Mouse (Mus musculus) E14TG2a.4 (cell line): Measurements from ENCODE around the gene Map3k19.

Source experiments
- H3K27me3 ChIP-seq: 2 replicates; pipeline ENCODE4 v1.6.1; 2014; ENCODE audit warnings: low read length, control low read depth; ENCODE audit not compliant: insufficient read depth
- H3K36me3 ChIP-seq: 2 replicates; pipeline ENCODE4 v1.6.1; 2014; ENCODE audit warnings: low read length, control low read depth; ENCODE audit not compliant: insufficient read depth
- H3K4me1 ChIP-seq: replicated peaks from 2 replicates; pipeline ENCODE4 v1.6.1; 2014; ENCODE audit warnings: low read depth, low read length, control low read depth
- H3K4me3 ChIP-seq: replicated peaks from 2 replicates; pipeline ENCODE4 v1.5.1; 2014; ENCODE audit warnings: mild to moderate bottlenecking, low read length
- H3K9me3 ChIP-seq: 2 replicates; pipeline ENCODE4 v1.6.1; 2014; ENCODE audit warnings: low read length, control low read depth
- CTCF ChIP-seq: conservative IDR thresholded peaks from 2 replicates; pipeline ENCODE4 v1.5.1; 2014; ENCODE audit warnings: low read length
- NANOG ChIP-seq: IDR thresholded peaks from 2 replicates; pipeline ENCODE4 v1.6.1; 2014; ENCODE audit warnings: borderline replicate concordance, low read length, mixed read lengths
- POU5F1 ChIP-seq: IDR thresholded peaks from 2 replicates; pipeline ENCODE4 v1.6.1; 2014; ENCODE audit warnings: low read length, borderline replicate concordance

The Map3k19 gene

GRCm38 (mm10) chr1:127816381-127816780 is 38.5 kb downstream of the Map3k19 start:
- no peaks in the 10 kb centered on the region for H3K4me1 ChIP-seq
- TF ChIP-seq POU5F1 (no peak), CTCF (no peak), NANOG (no peak)
- H3K36me3 ChIP-seq, result no peaks in the 10 kb centered on the region
- no peaks in the 10 kb centered on the region for H3K27me3 ChIP-seq
- H3K4me3 ChIP-seq, result no peak overlapping the region
- no peaks in the 10 kb centered on the region for H3K9me3 ChIP-seq

- Histone ChIP-seq H3K27me3 (no peaks in the 10 kb centered on the region), H3K4me3 (no peak overlapping the region), H3K36me3 (no peaks in the 10 kb centered on the region), H3K4me1 (peaks cover 12% of the 10 kb centered on the region), H3K9me3 (no peaks in the 10 kb centered on the region)
- TF ChIP-seq CTCF, result no peak
- no peak for TF ChIP-seq NANOG
- TF ChIP-seq POU5F1, result no peak
Observed at GRCm38 (mm10) chr1:127812929-127813328, 41.9 kb downstream of the Map3k19 start.

GRCm38 (mm10) chr1:127808671-127809070 is 46.2 kb downstream of the Map3k19 start:
- no peak overlapping the region for H3K4me3 ChIP-seq
- H3K27me3 ChIP-seq, result no peaks in the 10 kb centered on the region
- peaks cover 20% of the 10 kb centered on the region for H3K4me1 ChIP-seq
- H3K9me3 ChIP-seq, result no peaks in the 10 kb centered on the region
- TF ChIP-seq POU5F1 (no peak), NANOG (no peak)
- peaks cover 39% of the 10 kb centered on the region for H3K36me3 ChIP-seq

DNA sequence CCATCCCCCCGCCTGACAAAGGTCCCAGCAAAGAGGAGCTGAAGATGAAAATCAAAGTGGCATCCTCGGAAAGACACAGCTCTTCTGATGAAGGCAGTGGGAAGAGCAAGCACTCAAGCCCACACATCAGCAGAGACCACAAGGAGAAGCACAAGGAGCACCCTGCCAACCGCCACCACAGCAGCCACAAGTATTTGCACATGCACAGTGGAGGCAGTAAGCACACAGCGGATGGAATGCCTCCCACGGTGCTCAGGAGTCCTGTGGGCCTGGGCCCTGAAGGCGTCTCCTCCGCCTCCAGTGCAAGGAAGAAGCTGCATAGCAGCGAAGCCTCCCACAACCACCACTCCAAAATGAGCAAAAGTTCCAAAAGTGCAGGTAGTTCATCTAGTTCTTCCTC is 51.9 kb downstream of the Map3k19 start:
- TF ChIP-seq NANOG (no peak), CTCF (no peak), POU5F1 (no peak)
- peaks cover 90% of the 10 kb centered on the region for H3K36me3 ChIP-seq
- peak overlapping the region; percentile 21; the same call in 1 of the 2 replicates for H3K4me3 ChIP-seq
- H3K27me3 ChIP-seq, result no peaks in the 10 kb centered on the region
- no peaks in the 10 kb centered on the region for H3K9me3 ChIP-seq
- peaks cover 31% of the 10 kb centered on the region for H3K4me1 ChIP-seq

DNA sequence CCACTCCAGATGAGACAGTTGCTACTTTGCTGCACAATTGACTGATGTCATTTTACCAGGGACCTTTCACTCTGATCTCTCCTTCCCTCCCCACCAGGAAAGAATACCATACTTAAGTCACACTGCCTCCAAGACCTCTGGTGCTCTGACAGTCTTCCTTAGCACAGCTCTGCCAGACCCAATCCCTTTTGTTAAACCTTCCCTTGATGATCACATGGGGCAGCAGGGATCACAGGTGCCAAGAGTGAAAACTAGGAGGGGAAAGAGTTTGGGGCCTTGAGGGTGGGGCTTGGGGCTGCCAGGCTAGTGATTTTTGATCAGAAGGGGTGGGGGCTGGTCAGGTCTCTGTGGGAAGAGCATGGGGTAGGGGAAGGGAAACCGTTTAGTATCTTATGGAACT is 58.1 kb downstream of the Map3k19 start:
- TF ChIP-seq NANOG (no peak), CTCF (no peak), POU5F1 (no peak)
- no peak overlapping the region for H3K4me3 ChIP-seq
- H3K4me1 ChIP-seq, result peaks cover 11% of the 10 kb centered on the region

DNA sequence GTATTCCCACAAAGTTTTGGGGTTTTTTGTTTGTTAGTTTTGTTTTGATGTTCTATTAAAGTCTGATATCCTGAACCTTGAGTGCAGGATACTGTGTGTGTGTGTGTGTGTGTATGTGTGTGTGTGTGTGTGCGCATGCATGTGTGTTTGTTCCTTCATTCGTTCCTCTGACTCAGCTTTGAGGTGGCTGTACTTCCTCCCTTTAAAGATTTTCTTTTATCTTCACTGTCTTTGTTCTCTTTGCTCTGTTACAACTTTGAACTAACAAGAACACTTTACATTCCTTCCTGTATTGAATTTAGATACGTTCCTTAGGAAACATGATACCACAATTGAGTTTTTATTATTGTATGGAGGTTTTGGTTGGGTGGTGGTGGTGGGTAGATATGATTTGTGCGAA is 58.5 kb downstream of the Map3k19 start:
- TF ChIP-seq POU5F1, result no peak
- TF ChIP-seq NANOG, result no peak
- no peak for TF ChIP-seq CTCF
- H3K27me3 ChIP-seq, result no peaks in the 10 kb centered on the region
- no peaks in the 10 kb centered on the region for H3K9me3 ChIP-seq
- H3K4me3 ChIP-seq, result no peak overlapping the region
- peaks cover 83% of the 10 kb centered on the region for H3K36me3 ChIP-seq
- H3K4me1 ChIP-seq, result peaks cover 11% of the 10 kb centered on the region

More for the DNA sequence above, 58.1 kb downstream of the Map3k19 start:
- peaks cover 83% of the 10 kb centered on the region for H3K36me3 ChIP-seq
- no peaks in the 10 kb centered on the region for H3K9me3 ChIP-seq
- H3K27me3 ChIP-seq, result no peaks in the 10 kb centered on the region

GRCm38 (mm10) chr1:127795087-127795769 is 59.6 kb downstream of the Map3k19 start:
- peaks cover 20% of the 10 kb centered on the region for H3K4me1 ChIP-seq
- no peak overlapping the region for H3K4me3 ChIP-seq
- TF ChIP-seq CTCF (no peak), POU5F1 (no peak), NANOG (no peak)
- H3K27me3 ChIP-seq, result no peaks in the 10 kb centered on the region
- H3K9me3 ChIP-seq, result no peaks in the 10 kb centered on the region
- peaks cover 82% of the 10 kb centered on the region for H3K36me3 ChIP-seq

GRCm38 (mm10) chr1:127793459-127793858 is 61.4 kb downstream of the Map3k19 start:
- H3K36me3 ChIP-seq, result peaks cover 82% of the 10 kb centered on the region
- no peaks in the 10 kb centered on the region for H3K27me3 ChIP-seq
- no peaks in the 10 kb centered on the region for H3K9me3 ChIP-seq
- peaks cover 34% of the 10 kb centered on the region for H3K4me1 ChIP-seq
- H3K4me3 ChIP-seq, result no peak overlapping the region
- TF ChIP-seq NANOG (no peak), POU5F1 (no peak), CTCF (no peak)

DNA sequence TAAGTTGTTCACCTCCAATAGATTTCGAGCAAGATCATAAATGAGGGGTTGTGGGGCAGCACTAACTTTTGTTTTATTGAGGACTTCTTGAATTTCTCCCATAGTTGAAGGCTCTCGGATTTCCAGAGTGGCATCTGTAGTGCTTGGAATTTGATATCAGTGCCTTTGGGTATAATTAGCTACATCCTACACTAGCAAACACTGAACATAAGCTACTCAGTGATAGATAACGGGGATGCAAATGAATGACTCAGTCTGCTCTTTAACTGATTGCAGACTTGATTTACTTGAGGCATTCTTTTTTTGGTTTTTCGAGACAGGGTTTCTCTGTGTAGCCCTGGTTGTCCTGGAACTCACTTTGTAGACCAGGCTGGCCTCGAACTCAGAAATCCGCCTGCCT is 65.9 kb downstream of the Map3k19 start:
- Histone ChIP-seq H3K4me1 (peaks cover 71% of the 10 kb centered on the region), H3K36me3 (peaks cover 66% of the 10 kb centered on the region), H3K4me3 (no peak overlapping the region), H3K27me3 (no peaks in the 10 kb centered on the region), H3K9me3 (no peaks in the 10 kb centered on the region)
- no peak for TF ChIP-seq NANOG
